Mouse (Mus musculus): ENCODE data around the gene Lrriq3. TPM values are rescaled to one million over a fixed set of nuclear protein-coding genes. Genes with fewer than 3 reads are reported as not detected.

Lrriq3 gene
- total RNA-seq, 1 experiment = 0.45 TPM

DNA sequence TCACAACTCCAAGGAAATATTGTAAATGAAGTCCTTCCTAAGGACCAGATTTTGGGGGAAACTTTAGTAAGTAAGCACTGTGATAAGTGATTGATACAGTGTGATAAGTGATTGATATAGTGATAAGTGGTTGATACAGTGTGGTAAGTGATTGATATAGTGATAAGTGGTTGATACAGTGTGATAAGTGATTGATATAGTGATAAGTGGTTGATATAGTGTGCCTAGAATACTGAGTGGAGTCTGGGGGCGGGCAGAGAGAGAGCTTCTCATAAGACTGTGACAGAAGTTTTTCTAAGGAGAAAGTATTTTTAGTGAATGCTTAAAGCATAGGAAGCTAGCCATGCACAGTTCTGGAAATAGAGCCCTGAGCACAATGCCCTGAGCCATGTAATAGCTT lies 51.1 kb downstream of the Lrriq3 start:
- Histone ChIP-seq H3K9ac (ENCODE audit: insufficient read depth, low read depth, low read length, poor library complexity, severe bottlenecking) (no peak overlapping the region), H3K27ac (ENCODE audit: insufficient read depth, low read depth, low read length, poor library complexity, severe bottlenecking) (no peak overlapping the region), H3K36me3 (ENCODE audit: control insufficient read depth, insufficient read depth, low read length, poor library complexity, severe bottlenecking) (no peaks in the 10 kb centered on the region), H3K9me3 (ENCODE audit: control insufficient read depth, insufficient read depth, low read depth, low read length) (no peaks in the 10 kb centered on the region), H3K4me1 (ENCODE audit: control insufficient read depth in 2 of 2, insufficient read depth in 2 of 2, low read length in 2 of 2, poor library complexity in 1 of 2) (no peaks in the 10 kb centered on the region), H3K4me3 (ENCODE audit: insufficient read depth in 1 of 2, low read depth in 1 of 2, low read length in 2 of 2, poor library complexity in 1 of 2, severe bottlenecking in 1 of 2) (no peak overlapping the region)
- in situ Hi-C loops (cut with MboI; ENCODE audit: low sequenced_read_pairs in 2 of 2, unreplicated experiment in 2 of 2) = no loop called here
- no peak for DNase-seq (ENCODE audit: low read depth, low spot score)
- TF ChIP-seq ZC3H11A (IDR thresholded peaks at IDR 0.05; ENCODE audit: borderline replicate concordance, low read depth, low read length) (no peak), MAFK (IDR thresholded peaks at IDR 0.05; ENCODE audit: insufficient read depth, low read depth, low read length) (no peak), ZNF384 (IDR thresholded peaks at IDR 0.05; ENCODE audit: low read depth, low read length) (no peak), CHD2 (IDR thresholded peaks at IDR 0.05; ENCODE audit: low read depth, low read length) (no peak), HCFC1 (IDR thresholded peaks at IDR 0.05; ENCODE audit: borderline replicate concordance, insufficient read depth, low read length) (no peak)

- Histone ChIP-seq H3K4me1 (ENCODE audit: control insufficient read depth in 2 of 2, insufficient read depth in 2 of 2, low read length in 2 of 2, poor library complexity in 1 of 2) (no peaks in the 10 kb centered on the region), H3K27ac (ENCODE audit: insufficient read depth, low read depth, low read length, poor library complexity, severe bottlenecking) (no peak overlapping the region), H3K9ac (ENCODE audit: insufficient read depth, low read depth, low read length, poor library complexity, severe bottlenecking) (no peak overlapping the region), H3K36me3 (ENCODE audit: control insufficient read depth, insufficient read depth, low read length, poor library complexity, severe bottlenecking) (no peaks in the 10 kb centered on the region), H3K4me3 (ENCODE audit: insufficient read depth in 1 of 2, low read depth in 1 of 2, low read length in 2 of 2, poor library complexity in 1 of 2, severe bottlenecking in 1 of 2) (no peak overlapping the region), H3K9me3 (ENCODE audit: control insufficient read depth, insufficient read depth, low read depth, low read length) (no peaks in the 10 kb centered on the region)
- in situ Hi-C loops (cut with MboI; ENCODE audit: low sequenced_read_pairs in 2 of 2, unreplicated experiment in 2 of 2) = no loop called here
- TF ChIP-seq ZNF384 (IDR thresholded peaks at IDR 0.05; ENCODE audit: low read depth, low read length) = no peak
- TF ChIP-seq MAFK (IDR thresholded peaks at IDR 0.05; ENCODE audit: insufficient read depth, low read depth, low read length) = no peak
- TF ChIP-seq HCFC1 (IDR thresholded peaks at IDR 0.05; ENCODE audit: borderline replicate concordance, insufficient read depth, low read length) = no peak
- TF ChIP-seq CHD2 (IDR thresholded peaks at IDR 0.05; ENCODE audit: low read depth, low read length) = no peak
- TF ChIP-seq ZC3H11A (IDR thresholded peaks at IDR 0.05; ENCODE audit: borderline replicate concordance, low read depth, low read length) = no peak
- DNase-seq (ENCODE audit: low read depth, low spot score) = no peak
These were observed 68.6 kb downstream of the Lrriq3 start for GRCm38 (mm10) chr3:155161842-155162241.

DNA sequence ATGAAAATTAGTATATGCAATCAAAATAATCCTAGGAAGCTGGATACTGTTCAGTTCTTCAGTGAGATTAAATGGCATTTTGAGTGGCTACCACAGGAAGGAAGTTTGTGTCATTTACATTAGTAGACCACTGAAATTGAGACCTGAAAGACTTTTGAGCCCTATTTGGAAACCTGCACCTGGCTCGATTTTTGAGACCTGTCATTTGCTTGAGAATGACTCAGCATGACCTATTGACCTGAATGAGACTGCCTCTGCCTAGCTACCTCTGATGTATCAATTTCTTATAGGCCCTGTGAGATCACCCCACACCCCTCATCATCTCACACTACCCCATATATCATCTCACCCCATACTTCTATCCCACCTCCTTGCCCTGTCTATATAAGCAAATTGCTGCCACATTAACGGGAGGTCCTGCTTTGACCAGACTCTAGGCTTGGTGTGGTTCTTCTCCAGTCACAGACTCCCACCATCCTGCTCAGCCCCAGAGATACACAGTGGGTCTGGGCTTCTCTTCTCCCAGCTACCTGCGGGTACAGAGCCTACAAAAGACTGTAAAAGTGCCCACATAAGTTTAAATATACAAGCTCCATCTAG lies 87.2 kb downstream of the Lrriq3 start:
- H3K4me1 ChIP-seq (ENCODE audit: control insufficient read depth in 2 of 2, insufficient read depth in 2 of 2, low read length in 2 of 2, poor library complexity in 1 of 2) = peaks cover 0 to 2% of the 10 kb centered on the region in 2 experiments; a peak in 2 of 4 replicates
- no peak overlapping the region for H3K27ac ChIP-seq (ENCODE audit: insufficient read depth, low read depth, low read length, poor library complexity, severe bottlenecking)
- no peaks in the 10 kb centered on the region for H3K36me3 ChIP-seq (ENCODE audit: control insufficient read depth, insufficient read depth, low read length, poor library complexity, severe bottlenecking)
- no peak overlapping the region for H3K9ac ChIP-seq (ENCODE audit: insufficient read depth, low read depth, low read length, poor library complexity, severe bottlenecking)
- TF ChIP-seq CHD2 (IDR thresholded peaks at IDR 0.05; ENCODE audit: low read depth, low read length) (no peak), HCFC1 (IDR thresholded peaks at IDR 0.05; ENCODE audit: borderline replicate concordance, insufficient read depth, low read length) (no peak), ZNF384 (IDR thresholded peaks at IDR 0.05; ENCODE audit: low read depth, low read length) (no peak), ZC3H11A (IDR thresholded peaks at IDR 0.05; ENCODE audit: borderline replicate concordance, low read depth, low read length) (no peak), MAFK (IDR thresholded peaks at IDR 0.05; ENCODE audit: insufficient read depth, low read depth, low read length) (no peak)
- no peak for DNase-seq (ENCODE audit: low read depth, low spot score)
- in situ Hi-C loops (cut with MboI; ENCODE audit: low sequenced_read_pairs in 2 of 2, unreplicated experiment in 2 of 2) = no loop called here
- no peaks in the 10 kb centered on the region for H3K9me3 ChIP-seq (ENCODE audit: control insufficient read depth, insufficient read depth, low read depth, low read length)
- no peak overlapping the region for H3K4me3 ChIP-seq (ENCODE audit: insufficient read depth in 1 of 2, low read depth in 1 of 2, low read length in 2 of 2, poor library complexity in 1 of 2, severe bottlenecking in 1 of 2)

- H3K4me1 ChIP-seq (ENCODE audit: control insufficient read depth in 2 of 2, insufficient read depth in 2 of 2, low read length in 2 of 2, poor library complexity in 1 of 2) = no peaks in the 10 kb centered on the region
- no peaks in the 10 kb centered on the region for H3K9me3 ChIP-seq (ENCODE audit: control insufficient read depth, insufficient read depth, low read depth, low read length)
- no peak for TF ChIP-seq MAFK (IDR thresholded peaks at IDR 0.05; ENCODE audit: insufficient read depth, low read depth, low read length)
- TF ChIP-seq HCFC1 (IDR thresholded peaks at IDR 0.05; ENCODE audit: borderline replicate concordance, insufficient read depth, low read length) = no peak
- TF ChIP-seq ZC3H11A (IDR thresholded peaks at IDR 0.05; ENCODE audit: borderline replicate concordance, low read depth, low read length) = no peak
- no peak for TF ChIP-seq ZNF384 (IDR thresholded peaks at IDR 0.05; ENCODE audit: low read depth, low read length)
- TF ChIP-seq CHD2 (IDR thresholded peaks at IDR 0.05; ENCODE audit: low read depth, low read length) = no peak
- H3K4me3 ChIP-seq (ENCODE audit: insufficient read depth in 1 of 2, low read depth in 1 of 2, low read length in 2 of 2, poor library complexity in 1 of 2, severe bottlenecking in 1 of 2) = no peak overlapping the region
- no peaks in the 10 kb centered on the region for H3K36me3 ChIP-seq (ENCODE audit: control insufficient read depth, insufficient read depth, low read length, poor library complexity, severe bottlenecking)
- in situ Hi-C loops (cut with MboI; ENCODE audit: low sequenced_read_pairs in 2 of 2, unreplicated experiment in 2 of 2) = no loop called here
- no peak overlapping the region for H3K27ac ChIP-seq (ENCODE audit: insufficient read depth, low read depth, low read length, poor library complexity, severe bottlenecking)
- H3K9ac ChIP-seq (ENCODE audit: insufficient read depth, low read depth, low read length, poor library complexity, severe bottlenecking) = no peak overlapping the region
- no peak for DNase-seq (ENCODE audit: low read depth, low spot score)
These were observed 93.2 kb downstream of the Lrriq3 start for GRCm38 (mm10) chr3:155186456-155186855.
